Mouse (Mus musculus): ENCODE results near the gene Edn3.

DNA sequence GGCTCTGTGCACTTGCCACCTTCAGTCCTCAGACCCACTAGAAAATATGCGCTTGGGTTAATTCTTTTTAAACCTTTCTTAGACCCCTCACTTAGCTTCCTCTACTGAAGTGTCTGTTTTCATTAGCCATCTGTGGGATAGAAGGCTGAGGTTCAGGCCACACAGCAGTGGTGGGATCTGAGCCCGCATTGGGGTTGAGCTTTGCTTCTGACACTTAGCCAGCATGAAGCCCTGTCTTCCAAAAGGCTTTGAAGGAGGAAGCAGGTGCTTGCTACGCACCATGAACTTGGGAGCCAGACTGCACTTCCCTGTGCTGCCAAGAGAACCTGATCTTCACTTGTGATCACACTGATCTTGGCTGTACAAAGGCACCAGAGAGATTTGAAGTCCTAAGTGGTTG is 59.9 kb downstream of the Edn3 start:
- TF ChIP-seq POLR2A (IDR thresholded peaks at IDR 0.05; ENCODE audit: control insufficient read depth in 1 of 2, insufficient read depth in 1 of 2, low read depth in 1 of 2, low read length in 2 of 2, poor library complexity in 1 of 2) (no peak), EP300 (IDR thresholded peaks at IDR 0.05; ENCODE audit: low read depth in 1 of 2, low read length in 2 of 2) (no peak), RCOR1 (IDR thresholded peaks at IDR 0.05; ENCODE audit: low read depth, low read length) (no peak), CTCF (IDR thresholded peaks at IDR 0.05 in 2 of 3, conservative IDR thresholded peaks at IDR 0.05 in 1 of 3; ENCODE audit: control insufficient read depth in 1 of 3, insufficient read depth in 1 of 3, low read depth in 2 of 3, low read length in 3 of 3, poor library complexity in 1 of 3, severe bottlenecking in 1 of 3) (no peak)

Measured in MEL (cell line).